Mouse (Mus musculus) 416B (cell line): Measurements from ENCODE around the gene Samd1.
"Not testable (repeated sequence)": the region's sequence is repeated elsewhere in the genome, so short reads cannot be mapped to it uniquely, and the experiment has no call there.

ENCODE experiments used
- DNase-seq: peaks from one replicate; pipeline ENCODE4 v3.0.0; 2011; ENCODE audit warnings: low read depth

The Samd1 gene

DNA sequence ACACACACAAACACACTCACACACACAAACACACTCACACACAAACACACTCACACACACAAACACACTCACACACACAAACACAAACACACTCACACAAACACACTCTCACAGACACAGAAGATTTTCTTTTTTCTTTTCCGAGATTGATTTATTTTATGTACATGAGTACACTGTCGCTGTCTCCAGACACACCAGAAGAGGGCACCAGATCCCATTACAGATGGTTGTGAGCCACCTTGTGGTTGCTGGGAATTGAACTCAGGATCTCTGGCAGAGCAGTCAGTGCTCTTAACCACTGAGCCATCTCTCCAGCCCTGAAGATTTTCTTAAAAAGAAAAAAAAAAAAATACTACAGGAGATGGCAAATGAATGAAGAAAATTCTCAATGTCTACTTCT, 14.2 kb upstream of the Samd1 start:
- DNase-seq, result not testable (repeated sequence)

DNA sequence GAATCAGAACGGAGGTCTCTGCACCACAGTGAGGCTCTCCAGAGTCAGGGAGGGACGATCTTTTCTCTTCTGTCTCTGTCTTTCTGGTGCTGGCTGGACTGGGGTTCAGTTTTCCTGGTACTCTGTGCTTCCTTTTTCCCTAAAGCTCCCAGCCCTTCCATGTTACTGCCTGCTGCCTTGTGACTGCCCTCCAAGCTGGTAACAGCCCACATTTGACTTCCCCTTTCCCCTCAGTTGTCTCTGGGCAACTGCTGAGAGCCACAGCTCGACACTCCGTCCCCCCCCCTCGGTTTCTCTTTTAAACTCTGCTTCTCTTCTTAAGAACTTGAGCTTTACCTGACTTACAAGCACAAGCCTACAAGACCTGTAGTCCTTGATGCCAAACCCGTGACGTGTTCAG, 8.2 kb upstream of the Samd1 start:
- peak; percentile 20 for DNase-seq

DNA sequence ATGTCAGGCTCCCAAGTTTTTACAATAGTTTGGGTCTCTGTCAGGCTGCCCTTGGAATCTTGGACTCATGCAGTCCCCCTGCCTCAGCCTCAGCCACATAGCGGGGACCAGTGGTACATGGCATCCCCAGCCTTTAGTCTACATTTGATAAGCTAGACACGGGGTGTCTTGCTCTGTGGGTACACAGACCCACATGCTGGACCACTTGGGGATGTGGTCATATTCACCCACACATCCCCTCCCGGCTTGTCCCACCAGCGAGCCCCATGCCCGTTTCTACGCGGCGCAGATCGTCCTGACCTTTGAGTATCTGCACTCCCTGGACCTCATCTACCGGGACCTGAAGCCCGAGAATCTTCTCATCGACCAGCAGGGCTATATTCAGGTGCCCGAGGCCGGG, 7.3 kb upstream of the Samd1 start:
- no peak for DNase-seq

DNA sequence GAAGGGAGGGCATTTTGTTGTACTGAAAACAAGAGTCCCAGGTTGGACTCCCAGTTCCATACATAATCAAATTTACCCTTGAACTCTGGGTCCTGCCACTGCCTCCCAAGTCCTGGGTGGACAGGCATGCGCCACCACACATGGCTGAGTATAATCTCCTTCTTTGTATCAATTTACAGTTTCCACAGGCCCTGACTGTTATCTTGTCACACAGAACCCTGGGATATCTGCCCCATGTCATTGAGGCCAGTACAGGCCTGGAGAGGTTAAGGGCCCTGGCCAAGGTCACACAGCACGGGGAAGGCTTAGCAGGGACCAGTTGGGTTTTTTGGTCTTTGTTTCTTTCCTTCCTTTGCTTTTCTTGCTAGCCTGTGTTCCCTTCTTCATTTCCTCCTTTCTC, 5.0 kb upstream of the Samd1 start:
- no peak for DNase-seq

DNA sequence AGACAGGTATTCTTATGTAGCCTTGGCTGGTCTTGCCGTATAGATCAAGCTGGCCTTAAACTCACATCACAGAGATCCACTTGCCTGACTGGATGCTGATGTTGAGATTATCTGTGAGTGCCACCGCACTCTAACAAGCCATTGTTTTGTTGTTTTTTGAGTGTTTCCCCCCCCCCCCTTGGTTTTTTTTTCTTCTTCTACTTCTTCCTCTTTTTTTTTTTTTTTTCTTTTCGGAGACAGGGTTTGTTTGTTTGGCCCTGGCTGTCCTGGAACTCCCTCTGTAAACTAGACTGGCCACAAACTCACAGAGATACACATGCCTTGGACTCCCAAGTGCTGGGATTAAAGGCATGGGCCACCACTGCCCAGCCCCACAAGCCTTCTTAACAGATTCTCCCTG, 3.4 kb upstream of the Samd1 start:
- no peak for DNase-seq

DNA sequence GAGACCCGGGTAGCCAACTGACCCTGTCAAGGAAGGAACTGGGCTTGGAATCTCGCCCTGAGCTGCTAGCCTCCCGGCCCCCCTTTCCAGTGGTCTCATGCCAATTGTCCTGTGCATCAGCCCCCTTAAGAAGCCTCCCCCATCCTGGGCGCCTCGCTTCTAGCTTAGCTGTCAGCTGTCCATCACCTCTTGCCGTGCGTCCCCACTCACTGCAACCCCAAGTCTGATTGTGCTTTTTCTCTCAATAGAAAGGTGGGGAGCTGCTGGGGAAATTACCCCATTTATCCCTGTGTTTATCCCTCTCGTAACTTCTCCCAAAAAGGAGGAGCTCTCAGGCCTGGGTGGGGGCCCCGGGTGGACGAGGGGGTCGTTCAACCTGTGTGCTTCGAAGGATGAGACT, 1.5 kb upstream of the Samd1 start:
- DNase-seq, result no peak

DNA sequence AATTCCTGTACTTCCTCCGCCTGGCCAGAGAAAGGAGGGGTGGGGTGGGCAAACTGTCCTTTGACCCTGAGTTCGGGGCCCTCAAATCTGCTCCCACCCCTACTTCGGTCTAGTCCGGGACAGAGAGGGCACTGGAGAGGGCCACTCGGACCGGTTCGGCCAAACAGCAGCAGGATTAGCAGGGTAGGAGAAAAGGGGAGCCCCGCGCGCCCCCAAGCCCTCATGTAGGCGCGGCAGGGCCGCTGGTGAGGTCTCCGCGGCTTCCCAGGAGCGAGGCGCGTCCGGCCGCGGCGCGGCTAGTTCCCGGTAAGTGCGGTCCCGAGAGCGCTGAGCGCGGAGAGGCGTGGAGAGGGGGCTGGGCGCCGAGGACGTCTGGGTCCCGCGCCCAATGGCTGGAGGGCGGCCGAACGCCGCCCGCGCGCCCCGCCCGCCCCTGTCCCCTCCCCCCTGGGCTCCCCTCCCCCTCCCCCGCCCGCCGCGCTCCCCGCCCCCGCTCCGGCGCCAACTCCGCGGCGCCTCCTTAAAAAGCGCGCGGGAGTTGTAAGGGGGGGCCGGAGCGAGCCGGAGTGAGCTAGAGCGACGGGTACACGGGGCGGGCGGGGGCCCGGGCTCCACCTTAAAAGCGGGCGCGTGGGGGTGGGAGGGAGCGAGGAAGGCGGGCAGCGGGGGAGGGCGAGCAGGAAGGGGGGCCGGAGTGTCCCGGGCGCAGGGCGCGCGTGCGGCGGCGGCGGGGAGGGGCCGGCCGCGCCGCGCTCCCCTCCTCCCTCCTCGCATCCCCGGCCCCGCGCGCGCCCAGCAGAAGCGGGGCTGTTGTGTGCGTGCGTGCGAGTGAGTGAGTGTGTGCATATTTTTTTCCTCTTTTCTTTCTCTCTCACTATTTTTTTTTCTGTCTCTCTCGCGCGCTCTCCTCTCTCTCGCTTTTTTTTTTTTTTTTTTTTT, 636 bp upstream of the Samd1 start:
- peak; percentile 92 for DNase-seq

DNA sequence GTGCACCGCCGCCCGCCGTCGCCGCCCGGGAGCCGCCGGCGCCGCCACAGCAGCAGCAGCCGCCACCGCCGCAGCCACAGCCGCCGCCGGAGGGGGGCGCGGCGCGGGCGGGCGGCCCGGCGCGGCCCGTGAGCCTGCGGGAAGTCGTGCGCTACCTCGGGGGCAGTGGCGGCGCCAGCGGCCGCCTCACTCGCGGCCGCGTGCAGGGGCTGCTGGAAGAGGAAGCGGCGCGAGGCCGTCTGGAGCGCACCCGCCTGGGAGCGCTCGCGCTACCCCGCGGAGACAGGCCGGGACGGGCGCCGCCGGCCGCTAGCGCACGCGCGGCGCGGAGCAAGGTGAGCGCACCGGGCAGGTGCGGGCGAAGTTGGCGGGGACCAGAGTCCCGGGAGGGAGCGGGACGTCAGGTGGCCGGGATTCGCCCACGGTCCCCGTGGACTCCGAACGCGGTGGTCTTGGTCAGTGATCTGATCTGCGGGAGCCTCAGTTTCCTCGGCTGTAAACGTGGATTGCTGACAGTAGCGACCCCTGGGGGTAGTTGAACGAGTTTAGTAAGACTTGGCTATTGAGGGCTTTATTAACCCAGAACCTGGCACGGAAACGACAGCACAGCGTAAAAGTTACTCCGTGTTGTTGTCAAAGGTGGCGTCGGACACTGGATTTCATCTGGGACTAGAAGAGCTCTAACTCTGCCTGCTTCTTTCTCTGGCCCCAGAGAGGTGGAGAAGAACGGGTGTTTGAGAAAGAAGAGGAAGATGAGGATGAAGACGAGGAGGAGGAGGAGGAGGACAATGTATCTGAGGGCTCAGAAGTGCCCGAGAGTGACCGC, 972 bp downstream of the Samd1 start:
- peak; percentile 79 for DNase-seq

DNA sequence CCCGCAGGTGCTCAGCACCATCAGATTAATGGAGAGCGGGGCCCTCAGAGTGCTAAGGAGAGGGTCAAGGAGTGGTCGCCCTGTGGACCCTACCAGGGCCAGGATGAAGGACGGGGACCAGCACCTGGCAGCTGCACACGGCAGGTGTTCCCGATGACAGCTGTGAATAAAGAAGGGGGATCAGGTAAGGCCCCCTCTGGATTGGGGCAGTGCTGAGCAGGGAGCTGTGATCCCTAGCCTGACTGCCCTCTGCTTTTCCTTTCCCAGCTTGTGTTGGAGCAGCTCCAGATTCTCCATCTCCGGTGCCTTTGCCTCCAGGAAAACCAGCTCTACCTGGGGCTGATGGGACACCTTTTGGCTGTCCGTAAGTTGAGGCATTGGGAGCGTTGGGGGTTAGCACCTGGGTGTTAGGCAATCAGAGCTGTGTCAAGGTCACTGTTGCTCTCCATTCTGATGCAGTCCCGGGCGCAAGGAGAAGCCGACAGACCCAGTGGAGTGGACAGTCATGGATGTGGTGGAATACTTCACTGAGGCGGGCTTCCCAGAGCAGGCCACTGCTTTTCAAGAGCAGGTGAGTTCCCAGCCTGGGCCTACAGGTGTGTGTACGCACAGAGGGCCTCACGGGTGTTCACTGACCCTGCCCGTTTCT, 1.7 kb downstream of the Samd1 start:
- no peak for DNase-seq

DNA sequence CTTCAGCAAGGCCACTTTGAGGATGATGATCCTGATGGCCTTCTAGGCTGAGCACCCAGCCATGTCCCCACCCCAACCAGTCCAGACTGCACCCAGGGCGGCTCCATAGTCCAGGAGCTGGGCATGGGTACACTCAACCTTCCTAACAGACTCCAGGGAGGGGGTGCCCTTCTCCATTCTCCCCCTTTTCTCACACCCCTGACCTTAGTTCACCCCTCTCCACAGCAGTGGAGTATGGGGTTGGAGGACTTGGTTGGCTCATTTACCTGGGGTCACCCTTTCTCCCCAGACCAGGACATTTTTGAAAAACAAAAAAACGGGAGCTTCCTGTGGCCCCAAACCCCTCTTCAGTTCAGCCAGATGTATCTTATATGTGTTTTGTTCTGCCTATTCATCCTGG, 2.4 kb downstream of the Samd1 start:
- DNase-seq, result no peak

DNA sequence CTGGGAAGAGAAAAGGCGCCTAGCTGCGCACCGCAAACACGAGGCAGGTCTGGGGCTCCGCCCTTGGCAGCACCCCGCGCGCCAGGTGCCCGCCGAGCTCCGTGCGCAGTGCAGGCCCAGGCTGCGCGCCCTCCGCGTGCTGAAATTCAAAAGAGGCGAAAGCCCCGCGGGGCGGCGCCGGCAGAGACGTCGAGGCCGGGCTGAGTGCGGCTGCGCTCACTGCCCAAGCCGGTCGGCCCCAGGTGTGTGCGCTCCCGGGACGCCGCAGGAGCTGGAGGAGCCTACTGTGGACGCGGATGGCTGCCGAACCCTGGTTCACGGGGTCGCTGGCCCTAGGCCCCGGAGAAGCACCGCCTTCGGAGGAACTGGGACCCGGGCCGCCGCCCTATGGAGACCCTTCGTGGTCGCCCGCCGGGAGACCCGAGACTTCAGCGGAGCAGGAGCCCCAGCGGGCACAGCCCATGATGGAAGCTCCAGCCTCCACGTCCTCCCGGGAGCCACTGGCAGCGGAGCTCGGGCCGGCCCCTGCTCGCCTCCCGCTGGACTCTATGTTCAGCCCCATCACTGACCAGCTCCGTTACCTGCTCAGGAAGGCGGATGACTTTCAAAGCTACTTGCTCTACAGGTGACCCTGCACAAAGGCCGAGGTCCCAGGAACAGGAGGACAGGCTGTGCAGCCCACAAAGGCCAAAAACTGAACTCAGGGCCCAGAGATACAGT, 4.0 kb downstream of the Samd1 start, which contains the start of gene 1700067K01Rik:
Gene 1700067K01Rik (plus strand): TSS at position 222 of the 720 bp plus-strand sequence.
- no peak for DNase-seq

DNA sequence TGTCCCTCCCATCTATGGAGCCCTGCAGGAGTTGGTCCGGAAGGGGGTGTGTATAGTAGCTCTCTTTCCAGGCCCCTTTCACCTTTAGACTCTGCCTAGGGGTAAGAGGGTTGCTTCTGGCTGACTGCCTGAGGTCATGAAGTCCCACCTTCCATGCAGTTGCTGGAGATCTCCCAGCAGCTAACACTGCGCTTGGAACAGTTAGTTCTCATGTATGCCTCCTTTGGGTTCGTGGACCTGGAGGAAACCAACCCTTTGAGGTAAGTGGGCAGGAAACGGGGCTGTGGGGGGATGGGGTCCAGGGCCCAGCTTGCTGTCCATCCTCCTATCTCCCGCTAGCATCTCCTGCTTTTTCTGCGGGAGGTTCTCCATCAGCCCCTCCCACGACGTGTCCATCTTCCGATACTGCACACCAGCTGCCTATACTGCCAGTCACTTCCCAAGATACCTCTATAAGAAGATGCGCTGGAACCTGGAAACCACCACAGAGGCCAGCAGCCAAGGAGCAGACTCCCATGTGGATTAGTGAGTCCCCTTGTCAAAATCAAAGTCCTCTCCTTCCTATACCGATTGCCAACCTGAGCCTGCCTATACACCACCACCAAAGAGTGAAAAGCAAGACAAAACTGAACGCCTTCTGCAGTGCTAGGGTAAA, 5.6 kb downstream of the Samd1 start:
- DNase-seq, result no peak

DNA sequence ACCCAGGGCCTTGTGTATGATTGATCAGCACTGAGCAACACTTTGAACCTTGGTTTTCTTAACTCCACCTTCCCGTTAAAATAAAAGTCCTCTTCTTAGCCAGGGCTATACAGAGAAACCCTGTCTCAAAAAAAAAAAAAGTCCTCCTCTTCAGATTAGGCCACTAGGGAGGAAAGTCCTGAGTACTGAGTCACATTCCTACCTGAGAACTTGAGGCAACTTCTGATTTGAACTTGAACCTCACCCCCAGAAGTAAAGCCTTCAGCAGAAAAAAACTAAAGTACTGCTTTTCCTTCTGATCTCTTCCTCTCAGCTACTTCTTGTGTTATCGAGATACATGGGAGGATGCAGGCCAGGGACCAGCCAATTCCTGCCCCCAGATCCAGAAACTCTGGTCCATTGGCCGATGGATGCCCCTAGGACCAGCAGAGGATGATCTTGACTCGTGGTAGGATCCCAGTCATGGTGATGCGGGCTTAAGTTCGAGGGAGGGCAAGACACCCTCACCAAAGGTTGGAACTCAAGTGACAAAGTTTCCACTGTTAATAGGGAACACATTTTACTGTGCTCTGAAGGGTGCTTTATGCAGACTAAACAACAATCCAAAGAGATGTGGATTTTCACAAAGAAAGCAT, 6.3 kb downstream of the Samd1 start:
- DNase-seq, result peak; percentile 33

DNA sequence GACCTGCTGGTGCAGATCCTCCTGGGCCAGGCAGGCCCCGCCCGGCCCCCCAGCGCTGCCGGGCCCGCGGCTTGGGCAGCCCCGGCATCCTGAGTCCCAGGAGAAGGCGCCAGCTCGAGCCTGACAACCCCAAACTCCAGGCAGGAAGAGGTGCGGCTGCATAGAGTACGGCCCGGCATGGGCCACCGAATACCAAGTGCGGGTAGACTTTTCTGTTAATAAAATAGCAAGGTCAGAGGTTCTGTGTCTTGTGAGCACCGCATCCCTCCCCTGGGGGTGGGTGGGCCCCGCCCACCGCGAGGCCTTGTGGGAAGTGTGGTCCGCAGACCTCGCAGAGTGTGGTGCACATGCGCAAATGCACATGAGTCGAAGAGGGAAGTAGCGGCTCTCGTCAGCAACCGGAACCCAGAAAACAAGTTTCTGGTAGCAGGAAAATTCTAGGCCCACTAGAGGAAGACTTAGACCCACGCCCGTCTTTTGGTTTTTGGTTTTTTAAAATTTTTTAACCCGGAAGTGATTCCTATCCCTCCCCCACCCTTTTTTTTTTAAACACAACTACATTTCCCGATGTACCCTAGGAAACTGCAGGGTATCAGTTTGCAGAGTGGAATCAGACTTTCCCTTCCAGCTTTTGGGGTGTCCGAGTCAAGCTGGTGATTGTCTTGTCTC, 7.2 kb downstream of the Samd1 start:
- DNase-seq, result peak; percentile 99

DNA sequence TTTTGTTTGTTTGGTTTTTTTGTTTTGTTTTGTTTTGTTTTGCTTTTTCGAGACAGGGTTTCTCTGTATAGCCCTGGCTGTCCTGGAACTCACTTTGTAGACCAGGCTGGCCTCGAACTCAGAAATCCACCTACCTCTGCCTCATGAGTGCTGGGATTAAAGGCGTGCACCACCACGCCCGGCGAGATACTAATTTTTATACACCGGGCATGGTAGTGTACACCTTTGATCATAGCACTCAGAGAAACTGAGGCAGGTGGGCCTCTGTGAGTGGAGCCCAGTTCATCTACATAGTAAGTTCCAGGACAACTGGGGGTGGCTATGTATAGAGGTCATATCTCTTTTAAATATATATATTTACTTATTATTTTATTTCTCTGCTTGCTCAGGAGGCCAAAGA, 8.0 kb downstream of the Samd1 start:
- not testable (repeated sequence) for DNase-seq

DNA sequence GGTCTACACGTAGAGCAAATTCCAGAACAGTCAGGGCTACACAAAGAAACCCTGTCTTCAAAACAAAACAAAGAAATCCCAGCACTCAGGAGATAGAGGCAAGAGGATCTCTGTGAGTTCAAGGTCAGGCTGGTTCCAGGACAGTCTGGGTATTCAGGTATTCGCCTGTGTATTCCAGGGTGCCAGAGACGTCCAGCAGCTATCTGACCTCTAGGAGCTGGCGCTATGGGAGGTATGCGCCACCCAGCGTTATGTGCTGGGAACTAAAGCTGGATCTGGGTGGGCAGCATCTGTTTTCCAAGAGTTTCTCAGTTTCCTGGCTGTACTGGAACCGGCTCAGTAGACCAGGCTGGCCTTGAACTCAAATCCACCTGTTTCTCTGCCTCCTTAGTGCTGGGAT, 10.9 kb downstream of the Samd1 start:
- DNase-seq, result peak; percentile 42

DNA sequence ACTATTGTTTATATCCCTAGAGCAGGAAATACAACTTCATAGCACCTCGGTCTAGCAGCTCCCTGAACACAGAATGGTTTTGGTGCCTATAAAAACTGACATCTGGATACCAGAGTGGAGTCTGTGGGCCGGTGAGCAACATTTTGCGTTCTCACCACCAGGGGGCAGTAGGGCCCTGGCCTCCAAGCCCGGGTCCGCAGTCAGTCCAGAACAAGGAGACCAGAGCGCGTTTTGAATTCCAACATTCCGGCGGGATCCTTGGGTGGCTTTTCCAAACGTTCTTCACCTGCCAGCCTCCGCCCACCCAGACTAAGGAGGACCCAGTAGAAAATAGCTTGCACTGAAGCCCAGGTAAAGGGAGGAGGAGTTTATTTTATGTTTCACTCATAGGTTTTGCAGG, 12.4 kb downstream of the Samd1 start:
- peak; percentile 73 for DNase-seq

DNA sequence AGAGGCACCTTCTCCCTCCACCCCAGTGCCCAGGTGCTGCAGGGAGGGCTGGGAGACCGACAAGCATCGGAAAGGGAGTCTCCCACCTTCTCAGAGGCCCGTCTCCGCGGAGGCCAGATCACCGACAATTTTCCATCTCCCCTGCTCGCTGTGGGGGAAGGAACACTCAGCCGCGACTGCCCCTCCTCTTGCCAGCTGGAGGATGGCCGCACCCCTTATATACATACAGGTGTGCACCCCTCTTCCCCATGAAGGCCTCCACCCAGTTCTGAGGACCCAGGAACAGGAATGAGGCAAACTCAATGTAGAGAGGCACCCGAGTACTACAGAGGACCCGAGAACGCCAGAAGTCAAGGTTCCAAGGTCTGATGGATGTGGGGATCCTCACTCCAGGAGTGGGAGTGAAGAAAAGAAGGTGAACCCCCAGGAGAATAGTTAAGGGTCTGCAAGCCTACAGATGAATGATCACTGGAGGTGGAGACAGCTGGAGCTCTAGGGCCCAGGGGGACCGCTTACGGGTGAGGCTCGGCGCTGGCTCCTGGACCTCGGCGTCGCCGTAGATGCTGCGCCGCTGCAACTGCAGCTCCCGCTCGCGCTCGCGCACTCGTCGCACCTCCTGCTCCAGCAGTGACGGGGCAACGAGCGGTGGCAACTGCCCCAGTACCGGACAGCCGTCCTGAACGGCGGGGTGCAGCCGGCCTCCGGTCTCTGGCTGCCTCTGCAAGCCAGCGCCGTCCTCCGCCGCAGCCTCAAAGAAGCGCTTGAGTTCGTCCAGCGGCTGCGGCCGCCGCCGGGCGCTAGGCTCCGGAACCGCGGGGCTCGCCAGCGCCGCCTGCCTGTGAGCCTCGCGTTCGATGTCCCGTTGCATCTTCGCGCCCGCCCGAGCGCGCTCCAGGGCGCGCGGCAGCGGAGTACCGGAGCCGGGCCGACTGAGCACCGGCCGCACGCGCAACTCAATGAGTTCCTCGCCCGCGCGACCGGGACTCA, 13.4 kb downstream of the Samd1 start:
- no peak for DNase-seq
